Mouse (Mus musculus): ENCODE data around the gene Rnf130. TPM values are rescaled to one million over a fixed set of nuclear protein-coding genes. Genes with fewer than 3 reads are reported as not detected.

Rnf130 gene
- polyA plus RNA-seq, 1 experiment = not detected

DNA sequence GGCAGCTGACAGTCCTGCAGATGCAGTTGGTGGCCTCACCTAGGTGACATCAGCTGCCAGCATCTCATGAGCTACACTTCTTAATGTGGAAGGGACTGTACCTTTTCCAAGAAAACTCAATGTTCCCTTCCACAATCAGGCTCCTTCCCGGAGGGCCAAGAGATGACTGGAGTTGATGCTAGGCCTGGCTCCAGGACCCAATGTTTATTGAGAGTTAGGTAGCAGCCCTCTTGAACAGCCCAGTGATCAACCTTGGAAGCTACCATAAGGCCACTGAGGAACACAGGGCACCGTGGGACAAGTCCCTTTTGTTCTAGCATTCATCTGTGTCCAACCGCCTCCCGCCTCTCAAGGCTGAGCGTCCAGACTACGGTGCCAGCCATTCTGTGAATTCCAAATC, 107.1 kb downstream of the Rnf130 start:
- peaks cover 4% of the 10 kb centered on the region for H3K79me3 ChIP-seq (ENCODE audit: low read depth)
- no peak for TF ChIP-seq CTCF (IDR thresholded peaks at IDR 0.05; ENCODE audit: control insufficient read depth, insufficient read depth, insufficient read length)
- TF ChIP-seq FOSL1 (IDR thresholded peaks at IDR 0.05; ENCODE audit: insufficient read depth, low read length, poor library complexity, severe bottlenecking) = no peak
- no peak for TF ChIP-seq MYOD1 (IDR thresholded peaks at IDR 0.05; ENCODE audit: control insufficient read depth, insufficient read length, low read depth)
- no peak for TF ChIP-seq MAX (IDR thresholded peaks at IDR 0.05)

DNA sequence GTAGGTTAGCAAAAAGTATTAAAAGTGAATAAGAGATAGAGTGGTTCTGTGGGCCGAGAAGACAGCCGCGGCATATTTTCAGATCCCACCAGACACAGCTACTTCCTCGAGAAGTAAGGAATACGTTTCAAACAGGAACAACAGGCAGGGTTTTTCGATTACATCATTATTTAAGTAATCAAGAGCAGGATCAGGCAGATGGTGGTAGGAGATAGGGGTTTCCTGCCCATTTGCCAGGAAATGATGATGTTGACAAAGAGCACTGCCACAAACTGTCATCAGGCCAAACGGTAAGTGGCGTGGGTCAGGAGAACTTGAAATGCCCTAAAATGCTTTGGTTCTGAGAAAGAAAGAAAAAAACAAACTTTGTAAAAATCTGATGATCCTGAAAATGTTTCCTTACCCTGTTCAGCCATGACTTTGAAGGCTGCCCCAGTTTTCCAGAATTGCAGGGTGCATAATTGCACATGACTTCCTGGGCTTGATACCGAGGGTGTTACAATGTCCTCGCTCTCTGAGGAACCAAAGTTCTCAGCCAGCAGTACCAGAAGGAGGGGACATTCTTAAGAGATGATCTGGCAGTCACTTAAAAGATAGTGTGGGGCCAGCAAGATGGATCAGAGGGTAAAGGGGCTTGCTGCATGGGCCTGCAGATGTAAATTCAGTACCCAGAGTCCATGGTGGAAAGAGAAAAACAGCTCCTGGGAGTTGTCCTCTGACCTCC, 109.2 kb downstream of the Rnf130 start:
- Histone ChIP-seq H3K4me3 (ENCODE audit: insufficient read depth, poor library complexity, severe bottlenecking) (no peak overlapping the region), H3K79me2 (ENCODE audit: control insufficient read depth, insufficient read depth) (peaks cover 15% of the 10 kb centered on the region), H3K36me3 (ENCODE audit: control insufficient read depth, insufficient read depth) (peaks cover 13% of the 10 kb centered on the region), H3ac (ENCODE audit: control insufficient read depth, insufficient read length, low read depth) (no peak overlapping the region), H3K79me3 (ENCODE audit: low read depth) (peaks cover 4% of the 10 kb centered on the region), H3K27me3 (ENCODE audit: control insufficient read depth, insufficient read depth, insufficient read length) (peaks cover 2% of the 10 kb centered on the region)
- TF ChIP-seq CEBPB (IDR thresholded peaks at IDR 0.05; ENCODE audit: low read depth) = no peak
- TF ChIP-seq FOSL1 (IDR thresholded peaks at IDR 0.05; ENCODE audit: insufficient read depth, low read length, poor library complexity, severe bottlenecking) = no peak
- no peak for TF ChIP-seq MYOD1 (IDR thresholded peaks at IDR 0.05; ENCODE audit: control insufficient read depth, insufficient read length, low read depth)
- TF ChIP-seq USF1 (IDR thresholded peaks at IDR 0.05; ENCODE audit: low read depth) = no peak
- TF ChIP-seq CTCF (IDR thresholded peaks at IDR 0.05; ENCODE audit: control insufficient read depth, insufficient read depth, insufficient read length) = no peak
- TF ChIP-seq MAX (IDR thresholded peaks at IDR 0.05) = no peak
- TF ChIP-seq MYOG (IDR thresholded peaks at IDR 0.05; ENCODE audit: control insufficient read depth, extremely low read depth, insufficient read length) = no peak

More for the DNA sequence above, 107.1 kb downstream of the Rnf130 start:
- Histone ChIP-seq H3K4me3 (ENCODE audit: insufficient read depth, poor library complexity, severe bottlenecking) (peak overlapping the region; percentile 84), H3K27me3 (ENCODE audit: control insufficient read depth, insufficient read depth, insufficient read length) (peaks cover 3% of the 10 kb centered on the region), H3K79me2 (ENCODE audit: control insufficient read depth, insufficient read depth) (peaks cover 15% of the 10 kb centered on the region), H3K36me3 (ENCODE audit: control insufficient read depth, insufficient read depth) (peaks cover 8% of the 10 kb centered on the region), H3ac (ENCODE audit: control insufficient read depth, insufficient read length, low read depth) (peak overlapping the region; percentile 100)

DNA sequence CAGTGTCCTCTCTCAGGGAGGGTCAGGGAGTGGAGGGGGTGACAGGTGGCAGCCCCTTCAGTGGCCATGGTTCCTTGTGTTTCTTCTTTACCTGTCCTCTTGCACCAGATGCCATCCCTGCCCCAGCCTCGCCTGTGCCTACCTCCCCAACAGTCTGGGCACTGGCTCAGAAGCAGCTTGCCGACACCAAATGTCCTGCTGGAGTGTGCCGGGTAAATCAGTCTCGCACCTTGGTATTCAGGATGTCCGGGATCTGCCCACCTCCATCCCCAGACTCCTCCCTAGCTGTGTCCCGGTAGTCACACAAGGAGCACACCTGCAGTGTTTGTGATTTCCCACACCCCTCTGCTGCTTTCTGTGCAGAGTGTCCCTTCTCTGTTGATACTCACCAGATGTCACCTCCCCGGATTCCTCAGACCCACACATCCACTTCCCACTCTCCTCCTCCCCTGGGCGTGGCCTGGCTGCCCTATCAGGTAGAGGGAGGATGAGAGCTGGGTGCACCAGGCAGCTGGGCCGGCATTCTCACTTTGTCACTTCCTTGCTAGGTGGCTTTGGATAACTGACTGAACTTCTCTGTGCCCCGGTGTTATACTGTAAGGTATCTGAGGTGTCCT, 113.2 kb downstream of the Rnf130 start:
- no peak overlapping the region for H3ac ChIP-seq (ENCODE audit: control insufficient read depth, insufficient read length, low read depth)
- H3K27me3 ChIP-seq (ENCODE audit: control insufficient read depth, insufficient read depth, insufficient read length) = no peaks in the 10 kb centered on the region
- no peak for TF ChIP-seq MYOG (IDR thresholded peaks at IDR 0.05; ENCODE audit: control insufficient read depth, extremely low read depth, insufficient read length)
- no peak for TF ChIP-seq MAX (IDR thresholded peaks at IDR 0.05)
- no peak for TF ChIP-seq FOSL1 (IDR thresholded peaks at IDR 0.05; ENCODE audit: insufficient read depth, low read length, poor library complexity, severe bottlenecking)
- no peak for TF ChIP-seq CTCF (IDR thresholded peaks at IDR 0.05; ENCODE audit: control insufficient read depth, insufficient read depth, insufficient read length)
- TF ChIP-seq CEBPB (IDR thresholded peaks at IDR 0.05; ENCODE audit: low read depth) = no peak
- TF ChIP-seq USF1 (IDR thresholded peaks at IDR 0.05; ENCODE audit: low read depth) = no peak
- TF ChIP-seq MYOD1 (IDR thresholded peaks at IDR 0.05; ENCODE audit: control insufficient read depth, insufficient read length, low read depth) = no peak
- no peak overlapping the region for H3K4me3 ChIP-seq (ENCODE audit: insufficient read depth, poor library complexity, severe bottlenecking)
- H3K79me2 ChIP-seq (ENCODE audit: control insufficient read depth, insufficient read depth) = no peaks in the 10 kb centered on the region
- peaks cover 42% of the 10 kb centered on the region for H3K36me3 ChIP-seq (ENCODE audit: control insufficient read depth, insufficient read depth)
- no peaks in the 10 kb centered on the region for H3K79me3 ChIP-seq (ENCODE audit: low read depth)

DNA sequence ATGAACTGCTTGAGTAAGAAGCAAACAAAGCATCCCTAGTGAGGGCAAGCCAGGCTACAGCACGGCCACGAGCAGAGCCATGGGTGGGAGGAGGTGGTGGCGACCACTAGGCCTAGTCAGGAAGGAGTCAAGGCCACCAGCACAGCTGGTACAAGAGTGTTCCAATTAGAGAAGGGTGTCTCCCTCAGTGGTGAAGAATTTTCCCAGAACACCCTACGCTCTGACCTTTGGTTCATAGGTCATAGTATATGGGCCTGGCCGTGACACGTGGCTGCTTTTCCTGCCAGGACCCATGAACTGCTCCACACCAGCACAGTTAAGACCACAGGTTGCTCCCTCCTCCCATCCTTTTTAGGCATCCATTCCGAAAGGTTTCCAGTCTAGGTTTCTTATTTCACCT, 114.4 kb downstream of the Rnf130 start:
- Histone ChIP-seq H3K36me3 (ENCODE audit: control insufficient read depth, insufficient read depth) (peaks cover 49% of the 10 kb centered on the region), H3ac (ENCODE audit: control insufficient read depth, insufficient read length, low read depth) (no peak overlapping the region), H3K79me3 (ENCODE audit: low read depth) (no peaks in the 10 kb centered on the region), H3K27me3 (ENCODE audit: control insufficient read depth, insufficient read depth, insufficient read length) (no peaks in the 10 kb centered on the region), H3K79me2 (ENCODE audit: control insufficient read depth, insufficient read depth) (no peaks in the 10 kb centered on the region), H3K4me3 (ENCODE audit: insufficient read depth, poor library complexity, severe bottlenecking) (no peak overlapping the region)
- TF ChIP-seq MYOG (IDR thresholded peaks at IDR 0.05; ENCODE audit: control insufficient read depth, extremely low read depth, insufficient read length) (no peak), USF1 (IDR thresholded peaks at IDR 0.05; ENCODE audit: low read depth) (no peak), MYOD1 (IDR thresholded peaks at IDR 0.05; ENCODE audit: control insufficient read depth, insufficient read length, low read depth) (no peak), CTCF (IDR thresholded peaks at IDR 0.05; ENCODE audit: control insufficient read depth, insufficient read depth, insufficient read length) (no peak), CEBPB (IDR thresholded peaks at IDR 0.05; ENCODE audit: low read depth) (no peak), MAX (IDR thresholded peaks at IDR 0.05) (no peak), FOSL1 (IDR thresholded peaks at IDR 0.05; ENCODE audit: insufficient read depth, low read length, poor library complexity, severe bottlenecking) (no peak)

DNA sequence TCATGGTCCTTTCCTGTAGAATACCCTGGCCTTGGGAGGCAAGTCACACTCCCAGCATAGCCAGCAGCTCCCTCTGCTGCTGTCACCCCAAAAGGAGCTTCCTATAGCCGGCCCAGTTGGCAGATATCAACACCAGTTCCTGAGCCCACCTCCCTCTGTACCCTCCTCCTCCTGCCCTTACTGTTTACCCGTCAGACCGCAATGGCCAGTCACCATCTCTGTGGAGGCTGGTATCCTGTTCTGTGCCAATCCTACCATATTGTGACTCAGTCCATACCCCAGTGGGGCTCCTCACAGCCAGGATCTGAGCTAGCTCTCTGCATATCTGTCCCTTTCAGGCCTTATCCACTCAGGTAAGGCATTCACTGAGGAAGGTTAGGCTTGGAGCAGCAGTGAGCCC, 120.4 kb downstream of the Rnf130 start:
- Histone ChIP-seq H3K36me3 (ENCODE audit: control insufficient read depth, insufficient read depth) (peaks cover 63% of the 10 kb centered on the region), H3K79me3 (ENCODE audit: low read depth) (no peaks in the 10 kb centered on the region), H3K4me3 (ENCODE audit: insufficient read depth, poor library complexity, severe bottlenecking) (no peak overlapping the region), H3ac (ENCODE audit: control insufficient read depth, insufficient read length, low read depth) (no peak overlapping the region), H3K79me2 (ENCODE audit: control insufficient read depth, insufficient read depth) (no peaks in the 10 kb centered on the region), H3K27me3 (ENCODE audit: control insufficient read depth, insufficient read depth, insufficient read length) (no peaks in the 10 kb centered on the region)
- TF ChIP-seq MYOD1 (IDR thresholded peaks at IDR 0.05; ENCODE audit: control insufficient read depth, insufficient read length, low read depth) (no peak), FOSL1 (IDR thresholded peaks at IDR 0.05; ENCODE audit: insufficient read depth, low read length, poor library complexity, severe bottlenecking) (no peak), MAX (IDR thresholded peaks at IDR 0.05) (no peak), USF1 (IDR thresholded peaks at IDR 0.05; ENCODE audit: low read depth) (no peak)
